Mouse (Mus musculus): ENCODE measurements around the gene Nsun3. TPM values are rescaled to one million over a fixed set of nuclear protein-coding genes. Genes with fewer than 3 reads are reported as not detected.
A peak's percentile ranks its signal among the peaks of the same experiment; 100 is the strongest.

The Nsun3 gene
- polyA plus RNA-seq (2016; fragmentation: Nextera tagmentation; extraction: Ambion mirVana) = 6.8 and 9.4 TPM in 2 replicates

GRCm38 (mm10) chr16:62786621-62787331 lies at the start of gene Nsun3:
TSS of gene Nsun3 (minus strand) at chr16:62786818.
- Histone ChIP-seq H3K9ac (replicated peaks) (peak within 1 kb of the TSS; percentile 85), H3K36me3 (no peaks in the 10 kb centered on the region), H3K27me3 (no peaks in the 10 kb centered on the region), H3K4me3 (replicated peaks) (peak within 1 kb of the TSS; percentile 67), H3K27ac (peak within 1 kb of the TSS; percentile 87), H3K4me1 (replicated peaks) (peaks cover 4% of the 10 kb centered on the region; the same call in 1 of the 2 replicates), H3K9me3 (no peaks in the 10 kb centered on the region), H3K4me2 (peak within 1 kb of the TSS; percentile 69)
- 2% methylated on average over 41 of the region's 41 CpGs for WGBS
- peak; percentile 98 for ATAC-seq (ENCODE audit: insufficient number of reproducible peaks, insufficient read depth, low FRiP score, low TSS enrichment, low read depth)

- Histone ChIP-seq H3K4me2 (no peak overlapping the region), H3K4me1 (replicated peaks) (0 out of 2 replicates have a peak, but pooled peaks cover 7% of the 10 kb centered on the region), H3K9me3 (no peaks in the 10 kb centered on the region), H3K4me3 (replicated peaks) (no peak overlapping the region), H3K36me3 (no peaks in the 10 kb centered on the region), H3K9ac (replicated peaks) (no peak overlapping the region), H3K27ac (no peak overlapping the region), H3K27me3 (no peaks in the 10 kb centered on the region)
- WGBS = 83% methylated on average over 3 of the region's 3 CpGs
- ATAC-seq (ENCODE audit: insufficient number of reproducible peaks, insufficient read depth, low FRiP score, low TSS enrichment, low read depth) = no peak
Measured at GRCm38 (mm10) chr16:62834016-62834735, 47.6 kb upstream of the Nsun3 start.

GRCm38 (mm10) chr16:62832481-62832880 lies 45.9 kb upstream of the Nsun3 start:
- H3K4me1 ChIP-seq (replicated peaks) = 0 out of 2 replicates have a peak, but pooled peaks cover 7% of the 10 kb centered on the region
- WGBS = 14% methylated on average over 4 of the region's 4 CpGs

GRCm38 (mm10) chr16:62832027-62832426 lies 45.4 kb upstream of the Nsun3 start:
- WGBS = 79% methylated on average over 2 of the region's 2 CpGs
- Histone ChIP-seq H3K9me3 (no peaks in the 10 kb centered on the region), H3K27me3 (no peaks in the 10 kb centered on the region), H3K4me3 (replicated peaks) (no peak overlapping the region), H3K4me2 (no peak overlapping the region), H3K9ac (replicated peaks) (no peak overlapping the region), H3K4me1 (replicated peaks) (0 out of 2 replicates have a peak, but pooled peaks cover 7% of the 10 kb centered on the region), H3K36me3 (no peaks in the 10 kb centered on the region), H3K27ac (no peak overlapping the region)
- no peak for ATAC-seq (ENCODE audit: insufficient number of reproducible peaks, insufficient read depth, low FRiP score, low TSS enrichment, low read depth)

More at GRCm38 (mm10) chr16:62832481-62832880, 45.9 kb upstream of the Nsun3 start:
- Histone ChIP-seq H3K4me2 (no peak overlapping the region), H3K36me3 (no peaks in the 10 kb centered on the region), H3K9me3 (no peaks in the 10 kb centered on the region), H3K9ac (replicated peaks) (no peak overlapping the region), H3K27ac (no peak overlapping the region), H3K27me3 (no peaks in the 10 kb centered on the region), H3K4me3 (replicated peaks) (no peak overlapping the region)
- ATAC-seq (ENCODE audit: insufficient number of reproducible peaks, insufficient read depth, low FRiP score, low TSS enrichment, low read depth) = no peak

- ATAC-seq (ENCODE audit: insufficient number of reproducible peaks, insufficient read depth, low FRiP score, low TSS enrichment, low read depth) = 0 out of 2 replicates have a peak, but pooled peaks have one; percentile 26
- 0 out of 2 replicates have a peak, but pooled peaks cover under 1% of the 10 kb centered on the region for H3K4me1 ChIP-seq (replicated peaks)
- H3K36me3 ChIP-seq = no peaks in the 10 kb centered on the region; the same call in 1 of the 2 replicates
- H3K4me2 ChIP-seq = no peak overlapping the region
- no peak overlapping the region for H3K27ac ChIP-seq
- H3K9ac ChIP-seq (replicated peaks) = no peak overlapping the region
- H3K9me3 ChIP-seq = no peaks in the 10 kb centered on the region
- H3K27me3 ChIP-seq = no peaks in the 10 kb centered on the region
- no peak overlapping the region for H3K4me3 ChIP-seq (replicated peaks)
- WGBS = 67% methylated on average over 12 of the region's 12 CpGs
Measured at GRCm38 (mm10) chr16:62826156-62827001, 39.8 kb upstream of the Nsun3 start.

- H3K4me2 ChIP-seq = no peak overlapping the region
- ATAC-seq (ENCODE audit: insufficient number of reproducible peaks, insufficient read depth, low FRiP score, low TSS enrichment, low read depth) = no peak
- no peaks in the 10 kb centered on the region for H3K9me3 ChIP-seq
- no peaks in the 10 kb centered on the region for H3K27me3 ChIP-seq
- no peak overlapping the region for H3K27ac ChIP-seq
- WGBS = 91% methylated on average over 6 of the region's 6 CpGs
- H3K4me3 ChIP-seq (replicated peaks) = no peak overlapping the region
- H3K36me3 ChIP-seq = no peaks in the 10 kb centered on the region; the same call in 1 of the 2 replicates
- no peaks in the 10 kb centered on the region for H3K4me1 ChIP-seq (replicated peaks)
- H3K9ac ChIP-seq (replicated peaks) = no peak overlapping the region
Measured at GRCm38 (mm10) chr16:62822472-62822871, 35.9 kb upstream of the Nsun3 start.

- Histone ChIP-seq H3K9ac (replicated peaks) (no peak within 1 kb of the TSS), H3K4me1 (replicated peaks) (no peaks in the 10 kb centered on the region), H3K36me3 (no peaks in the 10 kb centered on the region), H3K4me2 (no peak within 1 kb of the TSS), H3K27me3 (no peaks in the 10 kb centered on the region), H3K9me3 (no peaks in the 10 kb centered on the region), H3K4me3 (replicated peaks) (no peak within 1 kb of the TSS), H3K27ac (no peak within 1 kb of the TSS)
- no peak for ATAC-seq (ENCODE audit: insufficient number of reproducible peaks, insufficient read depth, low FRiP score, low TSS enrichment, low read depth)
- WGBS = 76% methylated on average over 5 of the region's 5 CpGs
Measured at GRCm38 (mm10) chr16:62814491-62814890, 27.9 kb upstream of the Nsun3 start, which contains the start of gene Stx19. TSS of gene Stx19 (plus strand) at chr16:62814676.

GRCm38 (mm10) chr16:62813790-62814189 lies 27.2 kb upstream of the Nsun3 start:
- ATAC-seq (ENCODE audit: insufficient number of reproducible peaks, insufficient read depth, low FRiP score, low TSS enrichment, low read depth) = no peak
- H3K4me1 ChIP-seq (replicated peaks) = no peaks in the 10 kb centered on the region
- no peak overlapping the region for H3K9ac ChIP-seq (replicated peaks)
- H3K27me3 ChIP-seq = no peaks in the 10 kb centered on the region
- no peaks in the 10 kb centered on the region for H3K36me3 ChIP-seq
- 78% methylated on average over 5 of the region's 5 CpGs for WGBS
- no peak overlapping the region for H3K4me3 ChIP-seq (replicated peaks)
- no peaks in the 10 kb centered on the region for H3K9me3 ChIP-seq
- H3K27ac ChIP-seq = no peak overlapping the region
- no peak overlapping the region for H3K4me2 ChIP-seq

GRCm38 (mm10) chr16:62810855-62811254 lies 24.2 kb upstream of the Nsun3 start:
- H3K36me3 ChIP-seq = no peaks in the 10 kb centered on the region
- no peak for ATAC-seq (ENCODE audit: insufficient number of reproducible peaks, insufficient read depth, low FRiP score, low TSS enrichment, low read depth)
- H3K9me3 ChIP-seq = no peaks in the 10 kb centered on the region
- H3K9ac ChIP-seq (replicated peaks) = no peak overlapping the region
- peaks cover 16% of the 10 kb centered on the region for H3K4me1 ChIP-seq (replicated peaks)
- H3K27me3 ChIP-seq = no peaks in the 10 kb centered on the region
- H3K4me2 ChIP-seq = no peak overlapping the region
- WGBS = 73% methylated on average over 4 of the region's 4 CpGs
- H3K4me3 ChIP-seq (replicated peaks) = no peak overlapping the region
- no peak overlapping the region for H3K27ac ChIP-seq

- H3K4me3 ChIP-seq (replicated peaks) = no peak overlapping the region
- WGBS = 39% methylated on average over 8 of the region's 8 CpGs
- H3K9ac ChIP-seq (replicated peaks) = no peak overlapping the region
- no peaks in the 10 kb centered on the region for H3K9me3 ChIP-seq
- peaks cover 16% of the 10 kb centered on the region for H3K4me1 ChIP-seq (replicated peaks)
- no peaks in the 10 kb centered on the region for H3K27me3 ChIP-seq
- H3K36me3 ChIP-seq = peaks cover 8% of the 10 kb centered on the region; the same call in 1 of the 2 replicates
- 0 out of 2 replicates have a peak overlapping the region, but pooled peaks have one; percentile 17 for H3K4me2 ChIP-seq
- H3K27ac ChIP-seq = no peak overlapping the region
- ATAC-seq (ENCODE audit: insufficient number of reproducible peaks, insufficient read depth, low FRiP score, low TSS enrichment, low read depth) = peak; percentile 79
Measured at GRCm38 (mm10) chr16:62807249-62807979, 20.8 kb upstream of the Nsun3 start.
